Mouse (Mus musculus) kidney, embryonic 16.5 days (tissue): ENCODE measurements around the gene Cd9. TPM values are rescaled to one million over a fixed set of nuclear protein-coding genes. Genes with fewer than 3 reads are reported as not detected.

ENCODE experiments used
- ATAC-seq: fragments of 200-750 bp; cut with Nextera tagmentation; 2 replicates; pipeline ENCODE4 v1.8.0; 2017; ENCODE audit warnings: moderate TSS enrichment; ENCODE audit not compliant: low FRiP score, low TSS enrichment
- H3K27ac ChIP-seq: fragments of 300-500 bp; sonication (generic); 2 replicates; pipeline ENCODE4 v1.5.1; 2014; ENCODE audit warnings: low read length
- H3K27me3 ChIP-seq: fragments of 300-500 bp; sonication (generic); 2 replicates; pipeline ENCODE4 v1.6.1; 2014; ENCODE audit warnings: low read length, control low read depth, mixed read lengths; ENCODE audit not compliant: insufficient read depth
- H3K36me3 ChIP-seq: fragments of 300-500 bp; sonication (generic); 2 replicates; pipeline ENCODE4 v1.6.1; 2014; ENCODE audit warnings: low read length, control low read depth, mixed read lengths; ENCODE audit not compliant: insufficient read depth
- H3K4me1 ChIP-seq: fragments of 300-500 bp; sonication (generic); 2 replicates; pipeline ENCODE4 v1.6.1; 2014; ENCODE audit warnings: low read length, control low read depth, mixed read lengths; ENCODE audit not compliant: insufficient read depth
- H3K4me2 ChIP-seq: fragments of 300-500 bp; sonication (generic); replicated peaks from 2 replicates; pipeline ENCODE4 v1.6.1; 2014; ENCODE audit warnings: low read depth, low read length
- H3K4me3 ChIP-seq: fragments of 300-500 bp; sonication (generic); 2 replicates; pipeline ENCODE4 v1.5.1; 2014; ENCODE audit warnings: mild to moderate bottlenecking, low read length
- H3K9ac ChIP-seq: fragments of 300-500 bp; sonication (generic); replicated peaks from 2 replicates; pipeline ENCODE4 v1.6.1; 2014; ENCODE audit warnings: low read length
- H3K9me3 ChIP-seq: fragments of 300-500 bp; sonication (generic); 2 replicates; pipeline ENCODE4 v1.6.1; 2016; ENCODE audit warnings: low read length, control low read depth
- WGBS: fragments of 180-500 bp; shearing (Covaris S2); extraction: QIAGEN DNeasy Blood & Tissue Kit; methylation state at CpG from one replicate; pipeline ENCODE4 v1.1.7; 2014; 5-methylcytosine and 5-hydroxymethylcytosine counted together
- polyA plus RNA-seq: library from polyadenylated mRNA; unstranded; fragments of >200 nt; fragmentation: Nextera tagmentation; extraction: Ambion mirVana; gene quantifications from 2 replicates; pipeline ENCODE4 v1.2.1, GENCODE M21; 2015

Cd9 gene
- polyA plus RNA-seq, 1 experiment from 2014 or later, result 178 TPM

GRCm38 (mm10) chr6:125422051-125422822 lies 72.4 kb downstream of the Cd9 start:
- Histone ChIP-seq H3K9ac (no peak overlapping the region), H3K4me3 (peak overlapping the region; percentile 13), H3K4me2 (peak overlapping the region; percentile 45), H3K36me3 (no peaks in the 10 kb centered on the region), H3K27me3 (0 out of 2 replicates have a peak, but pooled peaks cover 3% of the 10 kb centered on the region), H3K4me1 (peaks cover 26% of the 10 kb centered on the region), H3K9me3 (no peaks in the 10 kb centered on the region), H3K27ac (peak overlapping the region; percentile 38; the same call in 1 of the 2 replicates)
- 20% methylated on average over 20 of the region's 20 CpGs for WGBS
- ATAC-seq, result no peak; the same call in 1 of the 2 replicates

DNA sequence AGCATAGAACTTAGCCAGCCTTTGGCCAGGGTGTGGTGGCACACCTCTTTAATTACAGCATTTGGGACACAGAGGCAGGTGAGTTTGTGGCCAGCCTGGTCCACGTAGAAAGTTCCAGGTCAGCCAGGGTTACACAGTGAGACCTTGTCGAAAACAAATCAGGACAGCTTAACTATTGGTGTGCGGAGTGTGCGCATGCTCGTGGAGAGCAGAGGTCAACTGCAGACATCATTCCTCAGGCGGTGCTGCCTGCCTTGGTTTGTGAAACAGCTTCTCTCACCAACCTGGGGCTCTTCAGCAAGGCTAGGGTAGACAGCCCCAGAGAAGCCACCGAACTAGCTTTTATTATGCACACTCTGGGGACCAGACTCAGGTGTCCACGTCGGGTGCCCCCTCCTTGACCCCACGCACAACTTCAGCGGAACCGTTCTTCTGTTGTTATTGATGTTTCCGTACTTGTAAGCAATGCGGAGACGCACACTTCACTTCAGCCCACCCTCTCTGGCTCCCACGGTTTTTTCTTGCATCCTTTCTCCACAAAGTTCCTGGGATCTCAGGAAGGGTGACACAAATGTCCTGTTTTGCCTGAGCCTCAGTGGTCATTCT lies 74.0 kb downstream of the Cd9 start:
- Histone ChIP-seq H3K27me3 (0 out of 2 replicates have a peak, but pooled peaks cover 3% of the 10 kb centered on the region), H3K4me2 (no peak overlapping the region), H3K9me3 (no peaks in the 10 kb centered on the region), H3K36me3 (no peaks in the 10 kb centered on the region), H3K4me1 (peaks cover 19% of the 10 kb centered on the region), H3K27ac (no peak overlapping the region), H3K4me3 (no peak overlapping the region), H3K9ac (no peak overlapping the region)
- ATAC-seq, result no peak
- 50% methylated on average over 16 of the region's 16 CpGs for WGBS

DNA sequence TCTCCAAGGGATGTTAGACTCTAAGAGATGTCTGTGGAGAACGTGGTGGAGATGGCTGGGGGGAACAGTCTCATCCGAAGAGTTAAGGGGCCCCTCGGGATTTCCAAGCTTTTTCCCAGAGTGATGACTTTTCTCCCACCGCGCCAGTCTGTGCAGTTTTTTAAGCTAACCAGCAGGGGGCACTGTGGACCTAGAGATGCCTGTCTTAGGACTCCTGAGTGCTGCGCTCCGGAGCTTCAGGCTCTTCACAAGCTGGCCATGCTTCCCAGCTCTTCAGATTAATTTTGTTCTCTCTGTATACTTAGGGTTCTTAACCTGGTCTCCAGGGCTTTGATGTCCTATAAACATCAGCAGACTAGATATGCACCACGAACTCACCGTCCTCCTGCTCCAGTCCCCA lies 75.8 kb downstream of the Cd9 start:
- Histone ChIP-seq H3K36me3 (no peaks in the 10 kb centered on the region), H3K9me3 (no peaks in the 10 kb centered on the region), H3K4me3 (no peak overlapping the region), H3K27me3 (0 out of 2 replicates have a peak, but pooled peaks cover 3% of the 10 kb centered on the region), H3K4me1 (peaks cover 16% of the 10 kb centered on the region), H3K4me2 (no peak overlapping the region), H3K9ac (no peak overlapping the region), H3K27ac (no peak overlapping the region)
- peak; percentile 47; the same call in 1 of the 2 replicates for ATAC-seq
- 10% methylated on average over 9 of the region's 9 CpGs for WGBS

DNA sequence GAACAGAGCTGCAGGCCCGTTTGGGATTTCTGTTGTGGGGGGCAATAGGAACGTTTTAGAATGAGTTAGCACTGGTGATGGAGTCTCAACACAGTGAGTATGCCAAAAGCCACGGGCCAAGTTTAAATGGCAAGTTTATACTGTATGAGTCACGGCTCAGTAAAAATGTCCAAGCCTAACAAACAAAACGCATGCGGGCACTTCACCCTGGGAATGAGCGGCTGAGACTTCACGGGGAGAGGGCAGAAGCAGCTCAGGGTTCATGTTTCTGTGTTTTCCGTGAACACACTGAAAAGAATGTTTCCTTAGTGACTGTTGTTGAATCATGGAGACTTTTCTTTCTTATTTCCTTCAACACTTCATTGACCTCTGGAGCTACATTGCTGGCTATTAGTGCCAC lies 81.3 kb downstream of the Cd9 start:
- H3K36me3 ChIP-seq, result no peaks in the 10 kb centered on the region
- no peak for ATAC-seq
- no peak overlapping the region for H3K27ac ChIP-seq
- H3K9ac ChIP-seq, result no peak overlapping the region
- no peaks in the 10 kb centered on the region; the same call in 1 of the 2 replicates for H3K9me3 ChIP-seq
- 44% methylated on average over 9 of the region's 9 CpGs for WGBS
- peaks cover 7% of the 10 kb centered on the region; the same call in 1 of the 2 replicates for H3K4me1 ChIP-seq
- no peak overlapping the region for H3K4me2 ChIP-seq
- H3K4me3 ChIP-seq, result no peak overlapping the region
- 0 out of 2 replicates have a peak, but pooled peaks cover 3% of the 10 kb centered on the region for H3K27me3 ChIP-seq

GRCm38 (mm10) chr6:125411661-125412060 lies 82.9 kb downstream of the Cd9 start:
- Histone ChIP-seq H3K36me3 (no peaks in the 10 kb centered on the region), H3K4me1 (peaks cover 7% of the 10 kb centered on the region; the same call in 1 of the 2 replicates), H3K27ac (no peak overlapping the region), H3K9me3 (no peaks in the 10 kb centered on the region; the same call in 1 of the 2 replicates), H3K4me3 (no peak overlapping the region), H3K9ac (no peak overlapping the region), H3K27me3 (no peaks in the 10 kb centered on the region), H3K4me2 (no peak overlapping the region)
- 95% methylated on average over 6 of the region's 6 CpGs for WGBS
- ATAC-seq, result no peak

- H3K9ac ChIP-seq, result no peak overlapping the region
- H3K36me3 ChIP-seq, result no peaks in the 10 kb centered on the region
- H3K27ac ChIP-seq, result no peak overlapping the region
- no peak overlapping the region for H3K4me2 ChIP-seq
- H3K27me3 ChIP-seq, result no peaks in the 10 kb centered on the region
- no peak overlapping the region for H3K4me3 ChIP-seq
- 51% methylated on average over 8 of the region's 8 CpGs for WGBS
- H3K4me1 ChIP-seq, result peaks cover 7% of the 10 kb centered on the region; the same call in 1 of the 2 replicates
- ATAC-seq, result no peak
- no peaks in the 10 kb centered on the region; the same call in 1 of the 2 replicates for H3K9me3 ChIP-seq
These were observed 83.5 kb downstream of the Cd9 start for GRCm38 (mm10) chr6:125410995-125411547.

DNA sequence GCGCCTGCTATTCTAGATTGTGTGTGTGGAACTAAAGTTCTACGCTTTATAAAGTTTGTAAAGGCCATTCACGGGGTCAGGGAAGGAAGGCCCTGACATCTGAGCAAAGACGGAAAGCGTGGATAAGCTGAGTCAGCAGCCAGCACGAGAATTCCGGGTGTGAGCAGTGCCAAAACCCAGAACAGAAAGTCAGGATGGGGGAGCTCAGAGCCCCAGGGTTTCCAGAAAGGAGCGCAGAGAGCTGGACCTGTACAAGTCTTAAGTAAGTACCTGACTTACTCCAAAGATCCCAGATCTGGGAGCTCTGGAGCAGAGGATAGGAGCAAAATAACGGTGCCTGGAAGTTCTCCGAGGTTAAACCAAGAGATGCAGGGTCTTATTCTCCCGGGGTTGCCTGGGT lies 84.0 kb downstream of the Cd9 start:
- WGBS, result 54% methylated on average over 11 of the region's 11 CpGs
- Histone ChIP-seq H3K9ac (no peak overlapping the region), H3K4me3 (no peak overlapping the region), H3K4me1 (peaks cover 7% of the 10 kb centered on the region; the same call in 1 of the 2 replicates), H3K9me3 (no peaks in the 10 kb centered on the region; the same call in 1 of the 2 replicates), H3K27me3 (no peaks in the 10 kb centered on the region), H3K36me3 (no peaks in the 10 kb centered on the region), H3K27ac (no peak overlapping the region), H3K4me2 (no peak overlapping the region)
- no peak for ATAC-seq

Other genes with a start within 250 kb of the Cd9 start
- 0.19 and 0.65 TPM in 2 replicates for gene Tuba3a, start 208.7 kb downstream of the Cd9 start, polyA plus RNA-seq
- 71.6 and 73.7 TPM in 2 replicates for gene Ltbr, start 180.9 kb downstream of the Cd9 start, polyA plus RNA-seq
- 7.5 and 7.7 TPM in 2 replicates for gene Scnn1a, start 174.1 kb downstream of the Cd9 start, polyA plus RNA-seq
- gene Tnfrsf1a, start 145.4 kb downstream of the Cd9 start, polyA plus RNA-seq, result 91.0 and 93.2 TPM in 2 replicates
- 4.9 and 6.0 TPM in 2 replicates for gene Plekhg6, start 114.0 kb downstream of the Cd9 start, polyA plus RNA-seq
- 3.9 and 5.4 TPM in 2 replicates for gene Vwf, start 52.0 kb upstream of the Cd9 start, polyA plus RNA-seq
- 0.18 and 0.30 TPM in 2 replicates for gene Ano2, start 195.6 kb upstream of the Cd9 start, polyA plus RNA-seq